Mouse (Mus musculus) lung, postnatal 0 days (tissue): ENCODE measurements at regions not wholly inside any gene's neighbourhood (a gene's known extent, or its start where the extent isn't known, plus 50 kb on each side); places are given as distances from the start of the nearest gene placed in this dataset.

ENCODE experiments used
- CTCF ChIP-seq: IDR thresholded peaks from 2 replicates; pipeline ENCODE4 v1.5.1; 2016; ENCODE audit warnings: antibody characterized with exemption, mild to moderate bottlenecking
- EP300 ChIP-seq: IDR thresholded peaks from 2 replicates; pipeline ENCODE4 v1.6.1; 2016; ENCODE audit warnings: antibody characterized with exemption, mild to moderate bottlenecking, control low read depth

GRCm38 (mm10) chr16:63104383-63104782 lies 250.3 kb downstream of the Pros1 start:
- TF ChIP-seq CTCF (no peak), EP300 (no peak)
